Mouse (Mus musculus): ENCODE results near the gene Tmem205. TPM values are rescaled to one million over a fixed set of nuclear protein-coding genes. Genes with fewer than 3 reads are reported as not detected.

Tmem205 gene
- total and polyA plus RNA-seq, 2 experiments from 2014 or later, result 44.2 to 50.9 TPM

DNA sequence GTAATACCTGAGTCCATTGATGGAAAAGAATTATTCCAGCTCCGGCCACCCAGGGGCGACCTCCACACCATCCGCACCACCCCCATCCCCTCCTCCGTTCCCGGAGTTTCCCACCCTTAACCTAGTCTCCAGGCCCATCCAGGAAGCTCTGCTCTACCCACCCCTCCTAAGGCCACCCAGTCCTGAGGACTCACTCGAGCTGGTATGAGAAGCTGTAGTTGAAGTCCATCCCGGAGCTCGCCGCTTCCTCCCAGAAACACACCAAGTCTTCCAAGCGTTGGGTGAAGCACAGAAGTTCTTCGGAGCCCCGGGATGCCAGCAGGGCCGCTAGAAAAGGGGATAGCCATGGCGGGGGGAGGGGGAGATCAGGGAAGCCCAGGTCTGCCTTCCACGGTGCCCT, 34.7 kb upstream of the Tmem205 start:
- Histone ChIP-seq H3K27me3 (ENCODE audit: insufficient read depth, low read length) (peaks cover 23% of the 10 kb centered on the region), H3K4me1 (ENCODE audit: insufficient read depth, low read length) (peaks cover 13% of the 10 kb centered on the region; the same call in 1 of the 2 replicates), H3K36me3 (ENCODE audit: insufficient read depth, low read length) (no peaks in the 10 kb centered on the region; the same call in 1 of the 2 replicates), H3K27ac (ENCODE audit: low read depth, low read length) (no peak overlapping the region), H3K4me2 (ENCODE audit: low read depth, low read length, poor library complexity, severe bottlenecking) (peak overlapping the region; percentile 74), H3K4me3 (ENCODE audit: low read depth, low read length) (peak overlapping the region; percentile 35), H3K9ac (replicated peaks; ENCODE audit: low read length, poor library complexity, severe bottlenecking) (no peak overlapping the region), H3K9me3 (ENCODE audit: low read length) (no peaks in the 10 kb centered on the region)
- no peak for DNase-seq (ENCODE audit: low spot score)
- TF ChIP-seq CTCF (IDR thresholded peaks at IDR 0.05), result 0 out of 2 replicates have a peak, but pooled peaks have one; percentile 33
- WGBS, result 0% methylated on average over 13 of the region's 15 CpGs
- no peak for ATAC-seq (ENCODE audit: low FRiP score)

DNA sequence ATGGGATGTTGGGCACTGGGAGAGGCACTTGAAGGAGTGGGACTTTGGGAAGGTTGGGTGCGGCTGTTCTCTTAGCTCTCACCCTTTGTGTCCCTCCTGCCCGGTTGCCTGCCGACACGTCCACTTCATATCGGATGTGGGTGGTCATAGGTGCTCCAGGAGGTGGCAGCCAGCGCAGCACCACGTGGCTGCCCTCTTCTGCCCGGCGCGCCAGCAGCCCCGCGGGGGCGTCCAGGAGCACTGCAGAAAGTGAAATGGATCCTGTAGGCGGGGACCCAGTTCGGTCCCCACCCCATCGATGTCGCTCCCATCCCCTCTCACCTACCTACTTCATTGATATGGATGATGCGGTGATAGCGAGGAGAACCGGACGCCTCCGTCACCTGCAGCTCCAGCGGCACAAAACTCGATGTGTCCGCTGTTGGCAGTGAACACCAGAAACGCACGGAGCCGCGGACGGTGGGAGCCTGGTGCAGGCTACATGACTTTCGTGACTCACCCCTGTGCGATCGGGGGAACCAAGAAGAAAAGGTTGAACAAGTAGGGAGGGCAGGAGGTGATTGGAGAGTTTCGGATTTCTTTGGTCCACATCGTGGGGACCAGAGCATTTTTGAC, 34.1 kb upstream of the Tmem205 start:
- peak overlapping the region; percentile 35 for H3K4me3 ChIP-seq (ENCODE audit: low read depth, low read length)
- ATAC-seq (ENCODE audit: low FRiP score) (no peak), DNase-seq (ENCODE audit: low spot score) (no peak)
- no peaks in the 10 kb centered on the region for H3K9me3 ChIP-seq (ENCODE audit: low read length)
- peaks cover 23% of the 10 kb centered on the region for H3K27me3 ChIP-seq (ENCODE audit: insufficient read depth, low read length)
- H3K9ac ChIP-seq (replicated peaks; ENCODE audit: low read length, poor library complexity, severe bottlenecking), result no peak overlapping the region
- H3K4me2 ChIP-seq (ENCODE audit: low read depth, low read length, poor library complexity, severe bottlenecking), result peak overlapping the region; percentile 74
- no peak for TF ChIP-seq CTCF (IDR thresholded peaks at IDR 0.05)
- H3K36me3 ChIP-seq (ENCODE audit: insufficient read depth, low read length), result no peaks in the 10 kb centered on the region; the same call in 1 of the 2 replicates
- peaks cover 16% of the 10 kb centered on the region; the same call in 1 of the 2 replicates for H3K4me1 ChIP-seq (ENCODE audit: insufficient read depth, low read length)
- 2% methylated on average over 35 of the region's 35 CpGs for WGBS
- no peak overlapping the region for H3K27ac ChIP-seq (ENCODE audit: low read depth, low read length)

- DNase-seq (ENCODE audit: low spot score), result no peak
- TF ChIP-seq CTCF (IDR thresholded peaks at IDR 0.05), result no peak; the same call in 1 of the 2 replicates
- H3K27ac ChIP-seq (ENCODE audit: low read depth, low read length), result no peak overlapping the region
- H3K9me3 ChIP-seq (ENCODE audit: low read length), result no peaks in the 10 kb centered on the region
- no peak overlapping the region for H3K9ac ChIP-seq (replicated peaks; ENCODE audit: low read length, poor library complexity, severe bottlenecking)
- no peak overlapping the region for H3K4me3 ChIP-seq (ENCODE audit: low read depth, low read length)
- H3K27me3 ChIP-seq (ENCODE audit: insufficient read depth, low read length), result peaks cover 23% of the 10 kb centered on the region
- 14% methylated on average over 26 of the region's 26 CpGs for whole genome bisulfite sequencing
- H3K36me3 ChIP-seq (ENCODE audit: insufficient read depth, low read length), result no peaks in the 10 kb centered on the region; the same call in 1 of the 2 replicates
- H3K4me1 ChIP-seq (ENCODE audit: insufficient read depth, low read length), result peaks cover 19% of the 10 kb centered on the region; the same call in 1 of the 2 replicates
- peak overlapping the region; percentile 10; the same call in 1 of the 2 replicates for H3K4me2 ChIP-seq (ENCODE audit: low read depth, low read length, poor library complexity, severe bottlenecking)
- no peak for ATAC-seq (ENCODE audit: low FRiP score)
These were observed 33.3 kb upstream of the Tmem205 start for GRCm38 (mm10) chr9:21960558-21961208.

GRCm38 (mm10) chr9:21960135-21960534, 32.8 kb upstream of the Tmem205 start:
- 62% methylated on average over 9 of the region's 9 CpGs for WGBS
- Histone ChIP-seq H3K27ac (ENCODE audit: low read depth, low read length) (no peak overlapping the region), H3K9ac (replicated peaks; ENCODE audit: low read length, poor library complexity, severe bottlenecking) (no peak overlapping the region), H3K9me3 (ENCODE audit: low read length) (no peaks in the 10 kb centered on the region), H3K4me3 (ENCODE audit: low read depth, low read length) (no peak overlapping the region), H3K4me2 (ENCODE audit: low read depth, low read length, poor library complexity, severe bottlenecking) (no peak overlapping the region), H3K4me1 (ENCODE audit: insufficient read depth, low read length) (peaks cover 19% of the 10 kb centered on the region; the same call in 1 of the 2 replicates), H3K27me3 (ENCODE audit: insufficient read depth, low read length) (peaks cover 23% of the 10 kb centered on the region), H3K36me3 (ENCODE audit: insufficient read depth, low read length) (no peaks in the 10 kb centered on the region; the same call in 1 of the 2 replicates)
- ATAC-seq (ENCODE audit: low FRiP score), result no peak
- DNase-seq (ENCODE audit: low spot score), result no peak
- TF ChIP-seq CTCF (IDR thresholded peaks at IDR 0.05), result no peak

- ATAC-seq (ENCODE audit: low FRiP score) (no peak), DNase-seq (ENCODE audit: low spot score) (no peak)
- Histone ChIP-seq H3K4me2 (ENCODE audit: low read depth, low read length, poor library complexity, severe bottlenecking) (no peak overlapping the region), H3K27me3 (ENCODE audit: insufficient read depth, low read length) (peaks cover 23% of the 10 kb centered on the region), H3K9ac (replicated peaks; ENCODE audit: low read length, poor library complexity, severe bottlenecking) (no peak overlapping the region), H3K36me3 (ENCODE audit: insufficient read depth, low read length) (no peaks in the 10 kb centered on the region; the same call in 1 of the 2 replicates), H3K4me1 (ENCODE audit: insufficient read depth, low read length) (peaks cover 19% of the 10 kb centered on the region; the same call in 1 of the 2 replicates), H3K27ac (ENCODE audit: low read depth, low read length) (no peak overlapping the region), H3K4me3 (ENCODE audit: low read depth, low read length) (no peak overlapping the region), H3K9me3 (ENCODE audit: low read length) (no peaks in the 10 kb centered on the region)
- no peak for TF ChIP-seq CTCF (IDR thresholded peaks at IDR 0.05)
- 83% methylated on average over 7 of the region's 7 CpGs for WGBS
These were observed 31.9 kb upstream of the Tmem205 start for GRCm38 (mm10) chr9:21959244-21959643.

- no peaks in the 10 kb centered on the region for H3K9me3 ChIP-seq (ENCODE audit: low read length)
- no peak for ATAC-seq (ENCODE audit: low FRiP score)
- H3K27me3 ChIP-seq (ENCODE audit: insufficient read depth, low read length), result peaks cover 23% of the 10 kb centered on the region
- H3K36me3 ChIP-seq (ENCODE audit: insufficient read depth, low read length), result no peaks in the 10 kb centered on the region; the same call in 1 of the 2 replicates
- TF ChIP-seq CTCF (IDR thresholded peaks at IDR 0.05), result no peak
- DNase-seq (ENCODE audit: low spot score), result no peak
- no peak overlapping the region for H3K27ac ChIP-seq (ENCODE audit: low read depth, low read length)
- no peak overlapping the region for H3K4me3 ChIP-seq (ENCODE audit: low read depth, low read length)
- 87% methylated on average over 5 of the region's 5 CpGs for WGBS
- H3K9ac ChIP-seq (replicated peaks; ENCODE audit: low read length, poor library complexity, severe bottlenecking), result no peak overlapping the region
- H3K4me1 ChIP-seq (ENCODE audit: insufficient read depth, low read length), result peaks cover 19% of the 10 kb centered on the region; the same call in 1 of the 2 replicates
- H3K4me2 ChIP-seq (ENCODE audit: low read depth, low read length, poor library complexity, severe bottlenecking), result no peak overlapping the region
These were observed 31.0 kb upstream of the Tmem205 start for GRCm38 (mm10) chr9:21958372-21958771.

Data from midbrain, postnatal 0 days (tissue).